Comparison of ENCODE assay signal across 17 mouse cellular contexts in genomic region chr3:69797969-69798368, GRCm38 (mm10).
"Had no signal": no experiment of that assay in that cellular context is flagged by ENCODE, and none has a peak within 500 bp of the region (broad histone marks: within the 10 kb centered on the region; RNA-seq: fewer than 3 reads in every experiment).

No protein-coding gene starts in this region.

- H3K4me1 ChIP-seq: limb, embryonic 12.5 days; liver, embryonic 15.5 days; megakaryocyte, embryonic 14.5 days; midbrain, embryonic 15.5 days had no signal

- ATAC-seq: midbrain, embryonic 15.5 days had no signal

- H3K9me3 ChIP-seq: liver, embryonic 15.5 days; midbrain, embryonic 15.5 days had no signal

- H3K27me3 ChIP-seq: limb, embryonic 12.5 days; liver, embryonic 15.5 days; megakaryocyte, embryonic 14.5 days; midbrain, embryonic 15.5 days; neural tube, embryonic 12.5 days had no signal

- H3K27ac ChIP-seq: kidney, postnatal 0 days; limb, embryonic 12.5 days; liver, embryonic 15.5 days; macrophage; midbrain, embryonic 15.5 days; neural tube, embryonic 12.5 days; stomach, postnatal 0 days had no signal

- H3K36me3 ChIP-seq: limb, embryonic 12.5 days; liver, embryonic 15.5 days; midbrain, embryonic 15.5 days; neural tube, embryonic 12.5 days had no signal

- DNase-seq: kidney, adult 11 months; kidney, adult 9 months; kidney, postnatal 36 days; layer of hippocampus, adult 9-11 months; layer of hippocampus, postnatal 36 days; thymus, adult 18-20 months; thymus, postnatal 14 days had no signal

- H3K9ac ChIP-seq: limb, embryonic 12.5 days; liver, embryonic 15.5 days; midbrain, embryonic 15.5 days; neural tube, embryonic 12.5 days had no signal

- H3K4me2 ChIP-seq: limb, embryonic 12.5 days; liver, embryonic 11.5 days; liver, embryonic 15.5 days; midbrain, embryonic 11.5 days; midbrain, embryonic 15.5 days; neural tube, embryonic 12.5 days had no signal

- H3K4me3 ChIP-seq: limb, embryonic 12.5 days; liver, embryonic 15.5 days; megakaryocyte, embryonic 14.5 days; midbrain, embryonic 15.5 days; neural tube, embryonic 12.5 days had no signal
